Mouse (Mus musculus) left cerebral cortex, postnatal 14 days (tissue): ENCODE results near the gene Gm28047. TPM values are rescaled to one million over a fixed set of nuclear protein-coding genes. Genes with fewer than 3 reads are reported as not detected.
A peak's percentile ranks its signal among the peaks of the same experiment; 100 is the strongest.

Experiments used
- DNase-seq, 2 experiments: peaks; one replicate each; pipeline ENCODE4 v3.0.0; 2021 to 2022; ENCODE audit warnings: low spot score in 2 of 2, mixed read lengths in 1 of 2
- intact Hi-C: fragments of 180-260 bp; cut with DNase I; formaldehyde crosslinking; loops from one replicate; pipeline ENCODE4 v1.15.1; 2025
- total RNA-seq, 2 experiments: library from RNA; stranded (reverse); gene quantifications; 2 replicates each; pipeline ENCODE4 v1.2.3; 2021

The Gm28047 gene
- total RNA-seq, 2 experiments from 2014 or later = 1.4 TPM; not detected in 1

DNA sequence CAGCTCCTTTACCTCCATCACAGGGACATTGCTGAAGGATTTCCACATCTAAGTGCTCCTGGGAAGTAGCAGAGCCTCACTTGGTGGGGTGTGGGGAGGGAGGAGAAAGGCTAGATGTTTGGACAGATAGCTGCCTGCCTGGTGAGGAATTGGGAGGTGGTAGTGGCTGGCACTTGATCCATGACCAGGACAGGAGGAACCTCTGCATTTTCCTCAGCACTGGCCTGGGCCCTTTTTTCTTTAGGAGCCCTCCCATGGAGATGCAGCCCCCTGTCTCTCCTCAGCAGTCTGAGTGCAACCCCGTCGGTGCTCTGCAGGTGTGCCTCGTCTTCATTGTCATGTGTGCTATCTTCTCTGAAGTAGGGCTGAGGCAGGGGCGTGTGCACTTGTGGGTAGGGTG is 103.4 kb downstream of the Gm28047 start:
- intact Hi-C loops = no loop called here
- DNase-seq = no peak

DNA sequence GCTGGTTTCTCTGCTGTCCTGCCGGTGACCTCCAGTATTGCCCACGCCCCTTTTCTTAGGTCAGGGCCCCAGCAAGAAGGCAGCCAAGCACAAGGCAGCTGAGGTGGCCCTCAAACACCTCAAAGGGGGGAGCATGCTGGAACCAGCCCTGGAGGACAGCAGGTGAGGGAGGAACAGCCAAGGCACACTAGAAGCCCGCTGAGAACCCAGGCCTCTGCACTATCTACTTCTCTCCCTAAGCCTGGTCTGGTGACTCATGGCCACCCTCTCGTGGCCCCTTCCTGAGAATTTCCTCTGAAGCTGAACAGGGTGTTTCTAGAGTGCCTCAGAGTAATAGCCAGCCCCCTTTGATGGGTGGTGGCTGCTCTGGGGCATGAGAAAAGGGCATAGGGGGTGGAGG is 104.5 kb downstream of the Gm28047 start:
- intact Hi-C loops = no loop called here
- DNase-seq = no peak

DNA sequence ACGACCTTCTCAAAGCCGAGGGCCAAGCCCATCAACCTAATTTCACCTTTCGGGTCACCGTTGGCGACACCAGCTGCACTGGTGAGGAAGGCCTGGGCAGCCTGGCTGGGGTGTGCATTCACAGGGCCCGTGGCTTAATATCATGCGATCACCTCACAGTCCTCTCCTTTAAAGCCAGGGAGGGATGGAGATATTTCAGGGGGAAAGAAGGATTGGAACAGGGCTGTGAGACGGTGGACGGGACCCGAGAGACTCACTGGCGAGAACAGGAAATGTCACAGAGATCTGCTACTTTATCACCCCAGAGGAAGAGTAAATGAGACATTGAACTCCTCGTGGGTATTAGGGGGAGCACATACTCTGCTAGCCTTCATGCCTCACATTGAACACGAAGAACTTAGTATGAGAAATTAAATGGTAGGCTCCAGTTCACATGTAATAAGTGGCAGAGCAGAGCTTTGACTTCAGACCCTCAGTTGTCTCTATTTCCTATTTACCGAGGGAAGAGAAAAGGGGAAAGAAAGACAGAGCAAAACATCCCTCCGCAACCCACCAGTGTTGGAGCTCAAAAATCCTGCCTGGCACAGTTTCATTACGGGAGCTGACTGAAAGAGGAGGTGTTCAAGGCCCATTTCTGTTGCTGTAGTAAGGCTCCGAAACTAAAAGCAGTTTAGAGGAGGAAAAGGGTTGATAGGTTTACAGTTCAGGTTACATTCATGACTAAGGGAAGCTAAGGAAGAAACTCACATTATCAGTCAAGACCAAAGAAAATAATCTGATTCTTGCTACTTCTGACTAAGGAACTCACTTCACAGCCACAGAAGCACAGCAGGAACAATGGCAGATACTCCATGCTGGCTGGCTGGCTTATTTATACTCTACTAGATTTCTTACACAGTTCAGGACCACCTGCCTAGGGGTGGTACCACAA is 105.4 kb downstream of the Gm28047 start:
- DNase-seq = no peak
- intact Hi-C loops = no loop called here

DNA sequence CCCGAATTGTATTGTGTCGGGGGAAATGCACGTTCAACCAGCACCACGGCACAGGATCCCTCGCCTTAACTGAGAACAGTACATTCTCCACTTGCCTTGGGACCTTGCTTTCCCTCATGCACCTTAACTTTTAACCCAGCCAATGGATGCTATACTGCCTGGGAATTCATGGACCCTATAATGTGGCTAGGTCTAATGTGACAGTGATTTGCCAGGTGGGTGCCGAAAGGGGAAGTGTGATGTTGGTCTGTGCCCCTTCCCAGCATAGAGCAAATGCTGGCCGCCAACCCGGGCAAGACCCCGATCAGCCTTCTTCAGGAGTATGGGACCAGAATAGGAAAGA is 106.0 kb downstream of the Gm28047 start:
- intact Hi-C loops = no loop called here
- DNase-seq = no peak

DNA sequence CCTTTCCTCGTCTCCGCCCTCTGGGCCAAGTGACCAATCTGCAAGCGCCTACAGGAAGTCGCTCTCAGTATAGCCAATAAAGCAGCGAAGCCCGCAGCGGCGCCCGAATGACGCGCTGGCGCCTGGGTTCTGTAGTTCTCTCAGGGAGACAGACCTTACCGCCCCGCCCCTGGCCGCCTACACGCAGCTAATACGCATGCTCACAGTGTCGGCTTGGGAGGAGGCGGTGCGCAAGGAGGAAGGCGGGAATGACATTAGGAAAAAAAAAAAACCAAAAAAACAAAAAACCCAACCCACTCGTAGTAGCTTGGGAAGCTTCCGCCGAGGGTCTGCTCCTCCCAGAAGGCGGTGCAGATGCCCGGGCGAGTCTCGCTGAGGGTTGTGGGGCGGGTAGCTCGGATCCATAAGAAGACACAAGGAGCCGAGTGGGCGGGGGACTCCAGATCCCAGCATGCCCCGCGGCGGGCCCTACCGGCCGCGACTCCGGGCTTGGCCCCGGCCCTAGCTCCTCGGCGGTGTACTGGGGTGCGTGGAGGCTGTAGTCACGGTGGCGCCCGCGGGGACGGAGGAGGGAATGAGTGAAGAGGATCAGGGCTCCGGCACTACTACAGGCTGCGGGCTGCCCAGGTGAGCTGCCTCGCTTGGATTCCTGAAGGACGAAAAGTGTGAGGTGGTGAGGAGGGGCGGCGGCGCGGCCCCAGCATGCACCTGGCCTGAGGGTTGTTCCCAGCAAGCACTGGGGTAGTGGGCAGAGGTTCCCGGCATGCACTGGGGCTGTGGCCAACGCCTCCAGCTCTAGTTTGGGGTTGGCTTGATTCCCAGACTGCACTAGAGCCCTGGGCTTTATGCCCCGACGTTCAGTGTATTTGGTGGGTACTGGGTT is 106.7 kb downstream of the Gm28047 start, which contains the start of gene Tarbp2:
Tarbp2 (plus strand) TSS at position 217 of the 883 bp plus-strand sequence.
- DNase-seq = peak; percentile 100
- intact Hi-C loops = no loop called here

DNA sequence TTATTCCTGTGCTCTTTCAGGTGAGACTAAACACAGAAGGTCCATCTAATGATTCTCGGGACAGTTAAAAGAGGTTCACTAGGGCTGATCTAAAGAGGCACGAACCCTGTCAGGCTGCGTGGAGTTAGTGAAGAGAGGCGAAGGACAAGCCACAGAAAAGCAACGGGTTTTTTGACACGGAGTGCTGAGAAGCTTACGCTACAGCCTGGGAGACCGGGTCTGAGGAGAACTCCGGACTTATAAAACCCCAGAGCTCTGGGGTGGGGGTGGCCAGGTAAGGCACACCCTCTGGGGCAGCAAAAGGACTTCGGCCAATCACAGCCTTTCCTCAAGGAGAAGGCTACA is 107.3 kb downstream of the Gm28047 start:
- no peak for DNase-seq
- intact Hi-C loops = no loop called here

DNA sequence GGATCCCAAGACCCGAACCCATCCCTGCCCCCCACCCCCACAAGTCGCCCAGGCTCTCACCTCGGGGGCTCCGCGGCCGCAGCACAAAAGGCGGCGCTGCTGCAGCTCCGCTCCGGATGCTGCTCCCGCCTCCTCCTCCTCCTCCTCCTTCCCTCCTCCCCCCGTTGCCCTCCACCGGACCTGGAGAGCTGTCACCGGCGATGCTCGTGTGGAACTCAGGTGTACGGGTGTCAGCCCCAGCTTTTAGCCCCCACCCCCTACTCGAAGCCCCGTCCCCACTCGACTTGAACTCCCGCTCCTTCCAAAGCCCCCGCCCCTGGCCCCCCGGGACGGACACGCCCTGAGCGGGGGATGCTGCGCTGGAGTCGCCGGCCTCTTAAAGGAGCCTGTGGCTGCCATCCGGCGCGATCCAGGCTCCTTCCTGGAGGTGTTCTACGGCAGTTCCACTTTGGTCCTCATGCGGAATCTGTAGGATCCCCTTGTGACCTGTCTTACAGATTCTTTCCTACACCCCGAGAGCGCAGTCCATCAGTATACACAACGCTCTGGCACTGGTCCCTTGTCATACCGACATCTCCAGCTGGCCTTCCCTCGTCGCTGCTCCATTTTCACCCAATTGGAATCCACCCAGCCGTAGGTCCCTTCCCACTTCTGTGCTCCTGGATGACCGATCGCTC is 108.0 kb downstream of the Gm28047 start, which contains the start of gene Map3k12:
Map3k12 (minus strand) TSS at position 337 of the 677 bp plus-strand sequence.
- intact Hi-C loops = no loop called here
- peak; percentile 79 to 89 for DNase-seq

DNA sequence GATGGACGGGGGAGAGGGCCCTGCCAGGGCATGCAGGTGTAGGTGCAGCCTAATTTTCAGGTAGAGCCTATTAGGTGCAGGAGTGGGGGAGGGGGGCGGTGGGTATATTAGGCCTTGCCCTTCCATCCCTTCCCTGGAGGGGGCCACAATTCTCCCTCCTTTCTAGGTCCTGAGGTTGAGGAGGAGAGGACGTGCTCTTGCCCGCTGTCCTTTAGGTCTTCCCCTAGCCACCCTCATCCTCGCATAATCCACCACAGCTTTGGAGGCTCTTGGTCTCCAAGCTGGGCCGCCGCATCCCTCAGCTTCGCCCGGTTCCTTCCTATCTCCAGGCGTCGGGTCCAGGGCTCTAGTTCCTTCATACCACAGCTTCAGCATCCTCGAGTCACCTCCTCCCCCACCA is 108.6 kb downstream of the Gm28047 start:
- no peak for DNase-seq
- intact Hi-C loops = no loop called here

DNA sequence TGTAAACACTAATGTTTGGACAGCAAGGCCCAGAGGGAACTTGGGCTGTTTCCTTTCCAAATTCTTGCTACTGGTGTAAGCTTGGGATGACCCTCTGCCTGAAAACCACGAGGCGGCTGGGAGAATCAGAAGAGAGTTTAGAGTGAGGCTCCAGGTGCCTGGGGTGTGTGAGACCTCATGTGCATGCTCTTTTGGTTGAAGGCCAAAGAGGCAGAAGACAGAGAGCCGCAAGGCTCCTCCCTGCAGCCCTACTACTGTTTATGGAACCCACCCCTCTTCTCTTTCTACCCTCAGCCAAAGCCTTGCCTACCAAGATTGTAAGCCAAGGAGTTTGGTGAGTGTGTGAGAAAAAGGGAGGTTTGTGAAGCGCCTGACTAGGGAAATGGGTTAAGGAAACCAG is 109.1 kb downstream of the Gm28047 start:
- DNase-seq = no peak
- intact Hi-C loops = no loop called here

DNA sequence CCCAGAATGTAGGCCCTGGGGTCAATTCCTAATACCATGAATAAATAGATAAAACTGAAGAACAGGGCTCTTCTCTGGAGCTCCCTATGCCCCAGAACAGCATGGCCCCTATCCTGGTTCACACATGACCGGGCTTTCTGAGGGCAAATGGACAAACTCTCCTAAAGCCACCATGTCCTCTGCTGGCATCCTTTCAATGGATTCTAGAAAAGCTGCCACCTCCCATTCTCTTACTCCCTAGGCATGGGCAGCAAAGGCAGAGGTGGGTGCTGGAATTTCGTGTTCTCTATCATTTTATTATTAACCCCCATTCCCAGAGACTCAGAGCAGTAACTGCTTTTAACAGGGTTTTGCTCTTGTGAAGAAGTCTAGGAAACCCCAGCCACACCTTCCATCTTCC is 109.6 kb downstream of the Gm28047 start:
- intact Hi-C loops = no loop called here
- DNase-seq = no peak

DNA sequence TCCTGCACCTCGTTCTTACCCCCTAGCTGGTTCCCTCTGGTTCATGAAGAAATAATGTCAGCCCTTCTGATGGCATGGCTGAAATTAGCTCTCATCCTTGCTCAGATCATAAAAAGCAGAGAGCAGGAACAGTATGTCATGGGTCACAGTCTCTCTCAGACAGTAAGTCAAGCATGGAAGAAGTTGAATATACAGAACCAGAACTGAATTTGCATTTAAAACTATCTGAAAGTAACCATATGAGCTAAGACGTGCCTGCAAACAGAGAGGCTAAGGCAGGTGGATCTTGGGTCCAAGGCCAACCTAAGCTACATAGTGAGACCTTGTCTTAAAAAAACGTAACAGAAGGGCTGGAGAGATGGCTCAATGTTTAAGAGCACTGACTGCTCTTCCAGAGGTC is 111.9 kb downstream of the Gm28047 start:
- intact Hi-C loops = loop anchor here (5.0 kb wide), 1 partner anchor 41 kb away; the partner anchor contains the start of gene Pcbp2
- DNase-seq = no peak

DNA sequence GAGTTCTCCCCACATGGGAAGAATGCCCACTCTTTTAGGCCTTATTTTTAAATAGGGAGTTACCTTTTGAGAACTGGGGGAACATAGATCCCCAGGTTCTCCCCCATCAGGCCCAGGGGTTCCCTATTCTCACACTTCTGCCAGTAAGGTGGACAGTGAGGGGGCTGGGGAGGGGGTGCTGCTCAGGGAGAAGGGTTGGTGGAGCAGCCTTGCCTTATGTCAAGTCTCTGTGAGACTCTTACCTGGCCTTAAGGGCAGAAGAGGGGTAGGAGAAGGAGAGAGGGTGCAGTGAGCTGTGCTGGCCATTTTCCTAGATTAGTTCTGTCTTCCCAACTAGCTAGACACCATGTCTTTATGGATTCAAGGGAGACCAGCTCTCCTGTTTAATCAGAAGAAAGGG is 112.4 kb downstream of the Gm28047 start:
- no peak for DNase-seq
- intact Hi-C loops = loop anchor here (5.0 kb wide), 1 partner anchor 40 kb away; the partner anchor contains the start of gene Pcbp2

DNA sequence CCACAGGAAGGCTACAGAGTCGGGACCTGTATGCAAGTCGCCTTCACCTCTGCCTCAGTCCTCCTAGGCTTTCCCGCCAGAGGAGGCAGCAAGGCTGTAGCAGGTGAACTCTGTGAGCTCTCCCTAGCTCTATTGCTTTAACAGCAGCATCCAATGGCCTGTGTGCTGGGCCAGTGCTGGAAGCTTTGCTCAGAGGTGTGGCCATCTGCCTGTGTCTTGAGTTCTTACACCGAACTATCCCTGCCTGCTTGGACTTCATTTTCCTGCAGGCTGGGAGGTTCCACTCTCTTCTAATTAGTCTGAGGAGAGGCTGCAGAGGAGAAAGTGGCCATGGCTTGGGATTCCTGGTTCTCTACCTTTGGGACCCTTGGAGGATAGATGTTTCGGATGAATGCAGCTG is 112.9 kb downstream of the Gm28047 start:
- intact Hi-C loops = loop anchor here (5.0 kb wide), 1 partner anchor 40 kb away; the partner anchor contains the start of gene Pcbp2
- no peak for DNase-seq

DNA sequence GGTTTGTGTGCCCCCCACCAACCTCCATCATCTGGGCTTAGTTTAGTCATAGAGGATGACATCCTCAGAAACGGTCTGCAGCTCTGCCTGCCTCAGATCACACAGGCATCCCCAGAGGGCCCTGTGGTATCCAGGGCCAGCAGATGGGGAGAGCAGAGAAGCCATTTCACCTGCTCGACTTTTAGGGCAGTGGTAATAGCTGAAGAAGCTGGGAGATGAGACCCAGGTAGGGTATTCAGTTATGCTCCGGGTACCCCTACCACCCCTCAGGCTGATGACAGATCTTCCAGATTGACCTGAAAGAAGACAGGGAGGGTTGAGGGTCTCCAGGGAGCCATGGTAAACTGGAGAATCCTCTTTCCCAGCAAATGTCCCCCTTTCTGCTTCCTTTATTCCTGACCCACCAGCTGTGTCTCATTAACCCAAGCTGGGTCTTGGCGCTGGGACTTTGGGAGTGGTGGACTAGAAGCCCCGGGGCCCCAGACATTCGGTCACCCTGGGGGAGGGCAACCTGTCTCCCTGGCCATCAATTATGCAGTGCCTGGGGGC is 113.5 kb downstream of the Gm28047 start:
- intact Hi-C loops = loop anchor here (5.0 kb wide), 1 partner anchor 39 kb away; the partner anchor contains the start of gene Pcbp2

DNA sequence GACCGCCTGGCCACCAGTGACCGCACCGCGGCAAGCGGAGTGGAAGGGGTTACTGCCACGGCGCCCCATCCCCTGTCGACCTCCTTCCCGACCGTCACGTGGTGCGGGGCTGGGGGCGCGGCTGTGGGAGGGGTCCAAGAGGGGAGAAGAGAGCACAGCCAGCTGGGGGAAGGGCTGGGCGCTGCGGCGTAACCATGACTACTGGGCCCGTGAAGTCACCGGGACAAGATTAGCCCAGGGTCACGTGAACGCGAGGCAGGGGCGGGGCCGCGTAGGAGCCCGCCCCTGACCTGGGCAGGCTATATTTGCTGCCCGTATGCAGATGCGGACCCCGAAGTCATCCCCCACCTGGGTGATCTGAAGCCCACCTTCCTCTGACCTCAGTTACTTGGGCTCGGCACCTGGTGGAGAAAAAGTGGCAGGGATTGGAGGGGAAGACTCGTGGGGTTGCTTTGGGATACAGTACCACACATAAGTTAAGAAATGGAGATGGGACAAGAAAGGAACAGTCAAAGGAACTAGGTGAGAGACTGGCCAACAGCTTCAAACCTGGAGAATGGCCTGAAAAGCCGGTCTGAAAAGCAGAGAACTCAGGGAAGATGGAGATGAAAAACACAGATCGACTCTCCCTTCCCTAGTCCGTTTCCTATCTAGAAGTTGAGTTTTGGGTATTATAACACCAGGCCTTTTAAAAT is 114.1 kb downstream of the Gm28047 start:
- peak; percentile 87 to 93 for DNase-seq
- intact Hi-C loops = loop anchor here (5.0 kb wide), 1 partner anchor 38 kb away; the partner anchor contains the start of gene Pcbp2

More for the DNA sequence above, 113.5 kb downstream of the Gm28047 start:
- DNase-seq = no peak

DNA sequence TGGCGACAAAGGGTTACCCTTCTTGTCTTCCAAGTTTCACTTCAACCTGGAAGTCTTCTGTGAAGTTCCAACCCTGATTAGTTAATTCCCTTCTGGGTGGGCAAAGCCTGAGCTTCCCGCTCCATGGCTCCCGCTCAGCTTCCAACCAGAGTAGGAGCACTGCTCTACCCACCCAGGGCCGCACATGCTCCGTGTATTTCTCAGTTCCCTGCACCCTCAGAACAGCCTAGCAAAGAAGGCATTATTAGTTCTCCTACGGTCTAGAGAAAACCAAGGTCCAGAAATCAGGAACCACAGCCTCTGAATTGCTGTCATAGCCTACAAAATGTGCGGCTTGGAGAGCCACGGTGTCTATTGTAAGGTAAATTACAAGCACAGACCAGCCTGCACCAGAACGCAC is 114.8 kb downstream of the Gm28047 start:
- intact Hi-C loops = loop anchor here (5.0 kb wide), 1 partner anchor 38 kb away; the partner anchor contains the start of gene Pcbp2

DNA sequence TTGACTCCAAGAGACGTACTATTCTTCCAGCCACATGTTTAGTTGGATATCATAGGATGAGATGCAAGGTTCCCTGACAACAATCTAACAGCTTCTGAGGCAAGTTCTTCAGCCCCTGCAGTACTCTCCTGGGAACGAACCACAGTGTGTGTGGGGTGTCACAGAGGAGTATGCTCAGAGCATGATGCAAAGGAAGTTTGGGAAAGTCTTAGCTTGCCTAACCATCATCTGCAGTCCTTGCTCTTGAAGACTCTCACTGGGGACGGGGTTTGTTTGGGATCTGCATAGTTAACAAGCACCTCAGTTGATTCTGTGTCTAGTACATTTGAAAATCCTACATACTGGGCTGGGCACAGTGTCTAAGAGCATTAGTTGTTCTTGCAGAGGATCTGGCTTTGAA is 116.5 kb downstream of the Gm28047 start:
- no peak for DNase-seq
- intact Hi-C loops = no loop called here

More for the DNA sequence above, 114.8 kb downstream of the Gm28047 start:
- peak in 1 of 2 experiments; percentile 47 for DNase-seq

DNA sequence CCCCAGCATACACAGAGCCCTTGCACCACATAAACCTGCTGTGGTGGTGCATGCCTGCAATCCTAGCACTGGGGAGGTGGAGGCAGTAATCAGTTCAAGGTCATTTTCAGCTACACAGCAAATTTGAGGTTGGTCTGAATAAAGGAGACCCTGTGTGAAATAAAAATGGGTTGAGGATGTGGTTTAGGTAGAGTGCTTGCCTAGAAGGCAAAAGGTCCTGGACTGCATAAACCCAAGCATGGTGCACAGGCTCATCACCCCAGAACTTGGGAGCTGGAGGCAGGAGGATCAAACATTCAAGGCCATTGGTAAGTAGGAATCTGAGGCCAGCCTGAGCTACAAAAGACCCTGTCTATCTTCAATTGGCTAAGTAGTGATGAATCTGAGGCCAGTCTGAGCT is 117.3 kb downstream of the Gm28047 start:
- no peak for DNase-seq
- intact Hi-C loops = no loop called here
